17 mouse cellular contexts compared by ENCODE assay signal in genomic region chr19:23434433-23434832, GRCm38 (mm10).
"Had no signal": no experiment of that assay in that cellular context is flagged by ENCODE, and none has a peak within 500 bp of the region (broad histone marks: within the 10 kb centered on the region; RNA-seq: fewer than 3 reads in every experiment).

No protein-coding gene starts in this region.

- H3K9me3 ChIP-seq: hindbrain, embryonic 15.5 days; kidney, embryonic 15.5 days; limb, embryonic 12.5 days; liver, embryonic 13.5 days; megakaryocyte, embryonic 14.5 days; midbrain, embryonic 15.5 days; neural tube, embryonic 12.5 days had no signal

- DNase-seq: kidney, adult 2 months; kidney, postnatal 36 days; layer of hippocampus, adult 9-11 months; layer of hippocampus, postnatal 36 days; liver; liver, embryonic 13.5 days; liver, postnatal 0 days; thymus, adult 2 months; thymus, postnatal 25 days had no signal

- H3K9ac ChIP-seq: hindbrain, embryonic 15.5 days; kidney, embryonic 15.5 days; limb, embryonic 12.5 days; liver, embryonic 13.5 days; liver, postnatal 0 days; midbrain, embryonic 15.5 days; neural tube, embryonic 12.5 days had no signal

- H3K4me1 ChIP-seq: hindbrain, embryonic 15.5 days; kidney, embryonic 15.5 days; limb, embryonic 12.5 days; liver, embryonic 13.5 days; midbrain, embryonic 15.5 days; neural tube, embryonic 12.5 days had no signal

- H3K27ac ChIP-seq: hindbrain, embryonic 15.5 days; kidney, embryonic 15.5 days; limb, embryonic 12.5 days; liver, embryonic 13.5 days; macrophage; midbrain, embryonic 15.5 days; neural tube, embryonic 12.5 days had no signal

- H3K4me2 ChIP-seq: hindbrain, embryonic 15.5 days; kidney, embryonic 15.5 days; limb, embryonic 12.5 days; liver, embryonic 13.5 days; midbrain, embryonic 11.5 days; midbrain, embryonic 15.5 days; neural tube, embryonic 12.5 days had no signal

- ATAC-seq: liver, postnatal 0 days; midbrain, embryonic 15.5 days had no signal

- H3K27me3 ChIP-seq: hindbrain, embryonic 15.5 days; kidney, embryonic 15.5 days; limb, embryonic 12.5 days; liver, embryonic 13.5 days; megakaryocyte, embryonic 14.5 days; midbrain, embryonic 15.5 days; neural tube, embryonic 12.5 days had no signal

- H3K4me3 ChIP-seq: hindbrain, embryonic 15.5 days; kidney, embryonic 15.5 days; limb, embryonic 12.5 days; liver, embryonic 13.5 days; megakaryocyte, embryonic 14.5 days; midbrain, embryonic 15.5 days; neural tube, embryonic 12.5 days had no signal

- H3K36me3 ChIP-seq: hindbrain, embryonic 15.5 days; kidney, embryonic 15.5 days; limb, embryonic 12.5 days; liver, embryonic 13.5 days; midbrain, embryonic 15.5 days; neural tube, embryonic 12.5 days had no signal
